Mouse (Mus musculus): ENCODE results near the gene Sipa1l2. TPM values are rescaled to one million over a fixed set of nuclear protein-coding genes. Genes with fewer than 3 reads are reported as not detected.

Sipa1l2 gene
- polyA plus RNA-seq, 1 experiment: 0.01 TPM

- peaks cover 5% of the 10 kb centered on the region for H3K9me3 ChIP-seq (ENCODE audit: control insufficient read depth, low read length)
- TF ChIP-seq TAL1 (IDR thresholded peaks at IDR 0.05; ENCODE audit: low read length) (no peak), GATA1 (IDR thresholded peaks at IDR 0.05; ENCODE audit: low read length) (no peak)
- no peaks in the 10 kb centered on the region for H3K4me1 ChIP-seq (ENCODE audit: control insufficient read depth)
- no peaks in the 10 kb centered on the region for H3K36me3 ChIP-seq (ENCODE audit: control insufficient read depth)
- no peaks in the 10 kb centered on the region for H3K27me3 ChIP-seq (ENCODE audit: control insufficient read depth)
- no peak overlapping the region for H3K4me3 ChIP-seq (replicated peaks)
Measured at GRCm38 (mm10) chr8:125369491-125370236, 199.9 kb downstream of the Sipa1l2 start.

GRCm38 (mm10) chr8:125368341-125369035 is 201.1 kb downstream of the Sipa1l2 start:
- no peak for TF ChIP-seq TAL1 (IDR thresholded peaks at IDR 0.05; ENCODE audit: low read length)
- no peak for TF ChIP-seq GATA1 (IDR thresholded peaks at IDR 0.05; ENCODE audit: low read length)

More at GRCm38 (mm10) chr8:125368341-125369035, 201.1 kb downstream of the Sipa1l2 start:
- Histone ChIP-seq H3K4me3 (replicated peaks) (no peak overlapping the region), H3K36me3 (ENCODE audit: control insufficient read depth) (no peaks in the 10 kb centered on the region), H3K4me1 (ENCODE audit: control insufficient read depth) (no peaks in the 10 kb centered on the region), H3K9me3 (ENCODE audit: control insufficient read depth, low read length) (peaks cover 5% of the 10 kb centered on the region), H3K27me3 (ENCODE audit: control insufficient read depth) (no peaks in the 10 kb centered on the region)

Other genes starting within 250 kb of the Sipa1l2 start
- not detected in 2 replicates for gene Map10, start 100.0 kb upstream of the Sipa1l2 start, polyA plus RNA-seq (2012)
- gene Ntpcr, start 160.2 kb upstream of the Sipa1l2 start, polyA plus RNA-seq (2012): 0.12 and 0.39 TPM in 2 replicates